Mouse (Mus musculus) testis, adult 2 months (tissue): ENCODE data around the gene Casp8. TPM values are rescaled to one million over a fixed set of nuclear protein-coding genes. Genes with fewer than 3 reads are reported as not detected.

Experiments used
- H3K27ac ChIP-seq: fragments of 200-500 bp; 2 replicates; pipeline ENCODE4 v1.5.1; 2012; ENCODE audit warnings: low read depth, low read length; ENCODE audit not compliant: control insufficient read depth, insufficient read depth
- H3K27me3 ChIP-seq: fragments of 200-500 bp; 2 replicates; pipeline ENCODE4 v1.6.1; 2012; ENCODE audit warnings: mild to moderate bottlenecking, low read length, moderate library complexity; ENCODE audit not compliant: control insufficient read depth, insufficient read depth
- H3K36me3 ChIP-seq: fragments of 200-500 bp; 2 replicates; pipeline ENCODE4 v1.6.1; 2012; ENCODE audit warnings: mild to moderate bottlenecking, low read length; ENCODE audit not compliant: control insufficient read depth, insufficient read depth
- H3K4me1 ChIP-seq: fragments of 200-500 bp; 2 replicates; pipeline ENCODE4 v1.6.1; 2012; ENCODE audit warnings: low read length; ENCODE audit not compliant: control insufficient read depth, insufficient read depth
- H3K4me3 ChIP-seq: fragments of 200-500 bp; 2 replicates; pipeline ENCODE4 v1.5.1; 2012; ENCODE audit warnings: low read depth, mild to moderate bottlenecking, low read length, moderate library complexity, mixed read lengths; ENCODE audit not compliant: control insufficient read depth
- CTCF ChIP-seq: fragments of 200-500 bp; IDR thresholded peaks from 2 replicates; pipeline ENCODE4 v1.5.1; 2012; ENCODE audit warnings: low read depth, mild to moderate bottlenecking, inconsistent platforms, low read length, moderate library complexity; ENCODE audit not compliant: control insufficient read depth, insufficient read depth, insufficient replicate concordance
- POLR2A ChIP-seq: fragments of 200-500 bp; IDR thresholded peaks from 2 replicates; pipeline ENCODE4 v1.6.1; 2012; ENCODE audit warnings: low read depth, mild to moderate bottlenecking, inconsistent platforms, low read length, moderate library complexity; ENCODE audit not compliant: control insufficient read depth
- polyA plus RNA-seq: library from polyadenylated mRNA; depleted of rRNA; stranded (reverse); fragments of >200 nt; gene quantifications from 2 replicates; pipeline ENCODE4 v1.2.3, GENCODE M21; 2012

Gene Casp8
- polyA plus RNA-seq, 1 experiment, result 0.90 TPM

DNA sequence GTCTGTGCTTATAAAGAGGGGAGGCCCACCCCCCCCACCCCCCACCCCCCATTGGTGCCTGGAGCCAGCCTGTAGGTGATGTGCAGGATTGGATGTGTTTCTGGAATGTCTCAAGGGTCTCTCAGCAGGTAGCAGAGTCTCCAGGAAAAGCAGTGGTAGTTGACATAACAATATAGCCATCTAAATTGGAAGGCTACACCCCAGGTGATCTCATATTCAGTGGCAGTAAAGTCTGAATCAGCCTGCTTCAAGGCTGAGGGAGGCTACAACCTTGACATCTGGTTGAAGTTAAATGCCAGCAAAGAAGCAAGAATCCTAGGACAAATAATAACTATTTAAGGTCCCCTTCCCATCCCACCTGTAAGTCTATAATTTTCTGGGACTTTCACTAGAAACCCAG is 26.0 kb upstream of the Casp8 start:
- Histone ChIP-seq H3K4me3 (no peak overlapping the region), H3K4me1 (no peaks in the 10 kb centered on the region), H3K36me3 (no peaks in the 10 kb centered on the region), H3K27ac (no peak overlapping the region), H3K27me3 (no peaks in the 10 kb centered on the region)
- TF ChIP-seq POLR2A (no peak), CTCF (no peak)

- no peak overlapping the region for H3K4me3 ChIP-seq
- no peak overlapping the region for H3K27ac ChIP-seq
- no peaks in the 10 kb centered on the region for H3K36me3 ChIP-seq
- no peaks in the 10 kb centered on the region for H3K27me3 ChIP-seq
- H3K4me1 ChIP-seq, result no peaks in the 10 kb centered on the region
- TF ChIP-seq POLR2A (no peak), CTCF (no peak)
These were observed 25.5 kb upstream of the Casp8 start for GRCm38 (mm10) chr1:58769701-58770100.

DNA sequence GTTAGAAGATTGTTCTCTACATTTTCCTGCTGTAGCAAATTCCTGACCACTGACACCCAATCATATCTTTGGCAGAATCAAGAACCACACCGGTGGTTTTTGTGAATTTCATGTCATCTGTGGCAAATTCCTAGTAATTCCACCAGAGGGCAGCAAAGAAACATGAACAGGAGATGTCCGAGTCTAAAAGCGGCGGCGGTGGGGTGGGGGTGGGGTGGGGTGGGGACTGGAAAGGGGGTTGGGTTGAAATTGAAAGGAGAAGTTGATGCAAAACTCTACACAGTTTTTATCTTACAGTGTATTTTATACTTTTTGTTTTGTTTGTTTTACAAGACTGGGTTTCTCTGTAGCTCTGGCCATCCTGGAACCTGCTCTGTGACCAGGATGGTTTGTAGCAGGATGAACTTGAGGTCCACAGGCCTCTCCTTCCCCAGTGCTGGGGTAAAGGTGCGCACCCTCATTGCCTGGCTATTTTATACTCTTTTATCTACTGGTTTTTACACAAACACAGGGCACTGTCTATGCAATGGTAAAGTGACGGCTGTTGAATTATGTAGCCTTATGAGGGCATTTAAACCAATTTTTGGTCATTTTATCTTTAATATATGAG is 25.0 kb upstream of the Casp8 start:
- no peaks in the 10 kb centered on the region for H3K4me1 ChIP-seq
- no peak overlapping the region for H3K4me3 ChIP-seq
- TF ChIP-seq CTCF, result no peak
- TF ChIP-seq POLR2A, result no peak
- no peak overlapping the region for H3K27ac ChIP-seq
- H3K27me3 ChIP-seq, result no peaks in the 10 kb centered on the region
- H3K36me3 ChIP-seq, result no peaks in the 10 kb centered on the region

- Histone ChIP-seq H3K4me3 (no peak overlapping the region), H3K36me3 (no peaks in the 10 kb centered on the region), H3K27ac (no peak overlapping the region), H3K27me3 (no peaks in the 10 kb centered on the region), H3K4me1 (no peaks in the 10 kb centered on the region)
- TF ChIP-seq POLR2A (no peak), CTCF (no peak)
These were observed 23.1 kb upstream of the Casp8 start for GRCm38 (mm10) chr1:58772084-58772483.

DNA sequence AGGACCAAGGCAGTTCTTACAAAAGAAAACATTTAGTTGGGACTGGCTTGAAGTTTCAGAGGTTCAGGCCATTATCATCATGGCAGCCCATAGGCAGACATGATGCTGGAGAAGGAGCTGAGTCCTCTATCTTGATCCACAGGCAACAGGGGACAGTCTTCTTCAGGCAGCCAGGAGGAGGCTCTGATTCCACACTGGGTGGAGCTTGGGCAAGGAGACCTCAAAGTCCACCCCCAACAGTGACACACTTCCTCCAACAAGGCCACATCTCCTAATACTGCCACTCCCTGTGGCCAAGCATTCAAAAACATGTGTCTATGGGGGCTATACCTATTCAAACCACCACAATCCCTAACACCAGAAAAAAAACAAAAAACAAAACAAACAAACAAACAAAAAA is 21.9 kb upstream of the Casp8 start:
- Histone ChIP-seq H3K4me1 (no peaks in the 10 kb centered on the region), H3K4me3 (no peak overlapping the region)
- TF ChIP-seq POLR2A, result no peak
- TF ChIP-seq CTCF, result no peak

GRCm38 (mm10) chr1:58773905-58774304 is 21.3 kb upstream of the Casp8 start:
- H3K4me1 ChIP-seq, result no peaks in the 10 kb centered on the region
- no peaks in the 10 kb centered on the region for H3K36me3 ChIP-seq
- TF ChIP-seq POLR2A (no peak), CTCF (no peak)
- H3K4me3 ChIP-seq, result no peak overlapping the region
- no peak overlapping the region for H3K27ac ChIP-seq
- H3K27me3 ChIP-seq, result no peaks in the 10 kb centered on the region

More for the DNA sequence above, 21.9 kb upstream of the Casp8 start:
- Histone ChIP-seq H3K36me3 (no peaks in the 10 kb centered on the region), H3K27ac (no peak overlapping the region), H3K27me3 (no peaks in the 10 kb centered on the region)

GRCm38 (mm10) chr1:58775361-58775760 is 19.8 kb upstream of the Casp8 start:
- Histone ChIP-seq H3K36me3 (no peaks in the 10 kb centered on the region), H3K27ac (no peak overlapping the region), H3K4me1 (no peaks in the 10 kb centered on the region), H3K4me3 (no peak overlapping the region), H3K27me3 (no peaks in the 10 kb centered on the region)
- TF ChIP-seq POLR2A, result no peak
- TF ChIP-seq CTCF, result no peak
